Mouse (Mus musculus): ENCODE data around the gene Tmem19. TPM values are rescaled to one million over a fixed set of nuclear protein-coding genes. Genes with fewer than 3 reads are reported as not detected.

The Tmem19 gene
- polyA plus RNA-seq, 1 experiment from 2014 or later: 47.4 TPM

- no peak for TF ChIP-seq CTCF (IDR thresholded peaks at IDR 0.05; ENCODE audit: low read depth)
- Histone ChIP-seq H3K27ac (no peak overlapping the region), H3K27me3 (ENCODE audit: insufficient read depth, low read length) (no peaks in the 10 kb centered on the region), H3K9ac (ENCODE audit: low read depth, low read length) (no peak overlapping the region), H3K4me1 (replicated peaks; ENCODE audit: insufficient read depth, low read length) (no peaks in the 10 kb centered on the region), H3K9me3 (replicated peaks; ENCODE audit: low read length) (no peaks in the 10 kb centered on the region), H3K36me3 (ENCODE audit: insufficient read depth, low read length) (peaks cover 38% of the 10 kb centered on the region), H3K4me2 (ENCODE audit: low read length) (no peak overlapping the region), H3K4me3 (replicated peaks; ENCODE audit: low read depth, low read length) (no peak overlapping the region)
- DNase-seq (ENCODE audit: low spot score) (no peak), ATAC-seq (replicated peaks; ENCODE audit: low FRiP score, low read depth) (no peak)
- WGBS: 95% methylated on average over 7 of the region's 7 CpGs
These were observed 67.6 kb downstream of the Tmem19 start for GRCm38 (mm10) chr10:115294715-115295114.

GRCm38 (mm10) chr10:115293946-115294345, 68.4 kb downstream of the Tmem19 start:
- Histone ChIP-seq H3K9ac (ENCODE audit: low read depth, low read length) (no peak overlapping the region), H3K4me1 (replicated peaks; ENCODE audit: insufficient read depth, low read length) (no peaks in the 10 kb centered on the region), H3K27me3 (ENCODE audit: insufficient read depth, low read length) (no peaks in the 10 kb centered on the region), H3K4me3 (replicated peaks; ENCODE audit: low read depth, low read length) (no peak overlapping the region), H3K36me3 (ENCODE audit: insufficient read depth, low read length) (peaks cover 38% of the 10 kb centered on the region), H3K27ac (no peak overlapping the region), H3K4me2 (ENCODE audit: low read length) (no peak overlapping the region), H3K9me3 (replicated peaks; ENCODE audit: low read length) (no peaks in the 10 kb centered on the region)
- ATAC-seq (replicated peaks; ENCODE audit: low FRiP score, low read depth) (no peak), DNase-seq (ENCODE audit: low spot score) (no peak)
- 91% methylated on average over 7 of the region's 7 CpGs for WGBS
- TF ChIP-seq CTCF (IDR thresholded peaks at IDR 0.05; ENCODE audit: low read depth): no peak

DNA sequence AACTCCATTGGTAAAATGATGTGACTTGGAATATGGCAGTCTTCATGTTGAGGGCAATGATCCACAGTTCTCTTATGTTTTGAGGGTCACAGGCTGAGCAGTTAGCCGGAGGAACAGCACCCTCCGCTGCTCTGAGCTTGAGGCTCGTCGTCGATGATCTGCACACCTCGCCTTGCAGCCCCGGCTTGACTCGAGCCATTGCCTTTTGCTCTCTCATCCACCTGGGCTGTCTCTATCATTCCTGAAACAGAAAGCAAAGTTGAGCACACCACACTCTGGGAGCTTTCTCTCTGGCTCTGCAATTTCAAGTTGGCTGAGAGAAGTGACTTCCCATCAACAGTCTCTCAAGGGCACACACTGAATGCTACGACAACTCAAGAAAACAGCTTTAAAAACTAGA, 71.6 kb downstream of the Tmem19 start:
- ATAC-seq (replicated peaks; ENCODE audit: low FRiP score, low read depth): no peak
- 93% methylated on average over 9 of the region's 9 CpGs for WGBS
- no peaks in the 10 kb centered on the region for H3K9me3 ChIP-seq (replicated peaks; ENCODE audit: low read length)
- no peak for DNase-seq (ENCODE audit: low spot score)
- no peak overlapping the region for H3K27ac ChIP-seq
- no peak overlapping the region for H3K4me3 ChIP-seq (replicated peaks; ENCODE audit: low read depth, low read length)
- no peak overlapping the region for H3K9ac ChIP-seq (ENCODE audit: low read depth, low read length)
- H3K36me3 ChIP-seq (ENCODE audit: insufficient read depth, low read length): peaks cover 54% of the 10 kb centered on the region
- H3K4me1 ChIP-seq (replicated peaks; ENCODE audit: insufficient read depth, low read length): no peaks in the 10 kb centered on the region
- H3K4me2 ChIP-seq (ENCODE audit: low read length): no peak overlapping the region
- no peak for TF ChIP-seq CTCF (IDR thresholded peaks at IDR 0.05; ENCODE audit: low read depth)
- no peaks in the 10 kb centered on the region for H3K27me3 ChIP-seq (ENCODE audit: insufficient read depth, low read length)

Other genes starting within 250 kb of the Tmem19 start
- gene Tph2, start 177.5 kb downstream of the Tmem19 start, polyA plus RNA-seq (2015; fragmentation: Nextera tagmentation; extraction: Ambion mirVana): not detected in 2 replicates
- 52.4 and 52.5 TPM in 2 replicates for gene Tbc1d15, start 111.0 kb downstream of the Tmem19 start, polyA plus RNA-seq (2015; fragmentation: Nextera tagmentation; extraction: Ambion mirVana)
- 10.1 and 17.8 TPM in 2 replicates for gene Rab21, start 46.9 kb downstream of the Tmem19 start, polyA plus RNA-seq (2015; fragmentation: Nextera tagmentation; extraction: Ambion mirVana)
- gene Thap2, start 21.9 kb upstream of the Tmem19 start, polyA plus RNA-seq (2015; fragmentation: Nextera tagmentation; extraction: Ambion mirVana): 16.5 and 18.9 TPM in 2 replicates
- 14.5 and 15.4 TPM in 2 replicates for gene Zfc3h1, start 22.5 kb upstream of the Tmem19 start, polyA plus RNA-seq (2015; fragmentation: Nextera tagmentation; extraction: Ambion mirVana)
- 0.14 TPM in 1 of 2 replicates, not detected in the other for gene A930009A15Rik, start 207.5 kb upstream of the Tmem19 start, polyA plus RNA-seq (2015; fragmentation: Nextera tagmentation; extraction: Ambion mirVana)
- 3.7 and 4.4 TPM in 2 replicates for gene Lgr5, start 225.3 kb upstream of the Tmem19 start, polyA plus RNA-seq (2015; fragmentation: Nextera tagmentation; extraction: Ambion mirVana)

All from kidney, postnatal 0 days (tissue).